Mouse (Mus musculus): ENCODE data around the gene Usp20.
"Not testable (repeated sequence)": the region's sequence is repeated elsewhere in the genome, so short reads cannot be mapped to it uniquely, and the experiment has no call there.

The Usp20 gene

DNA sequence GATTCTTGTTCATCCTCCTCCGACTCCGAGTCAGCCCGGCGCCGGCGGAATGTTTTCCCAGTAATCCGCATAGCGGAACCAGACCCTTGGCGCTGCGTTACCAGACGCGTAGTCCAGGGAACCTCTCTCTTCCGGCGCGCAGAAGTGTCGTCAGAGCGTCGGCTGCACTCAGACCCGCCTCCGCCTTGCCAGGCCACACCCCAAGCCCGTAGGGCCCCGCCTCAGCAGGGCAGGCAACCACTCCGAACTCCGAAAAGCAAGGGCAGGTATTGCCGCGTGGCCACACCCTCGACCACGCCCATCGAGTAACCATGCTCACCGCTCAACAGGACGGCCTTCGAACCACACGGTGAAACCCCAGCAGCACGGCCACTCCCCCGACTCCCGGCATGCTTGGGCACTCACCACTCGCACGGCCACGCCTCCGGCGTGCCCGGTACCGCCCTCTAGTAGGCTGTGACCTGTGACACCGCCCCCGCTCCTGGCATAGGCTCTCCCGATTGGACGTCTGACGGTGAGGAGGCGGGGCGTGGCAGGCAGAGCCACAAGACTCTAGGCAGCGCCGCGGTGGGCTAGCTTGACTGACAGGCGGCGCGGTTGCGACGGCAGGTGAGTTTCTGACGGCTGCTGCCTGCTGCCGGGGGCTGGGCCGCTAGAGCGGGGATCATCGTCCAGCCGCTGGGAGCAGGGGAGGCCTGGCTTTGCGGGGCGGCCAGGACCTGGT, at the start of gene Usp20, which contains the start of gene BC005624:
TSS of gene Usp20 (plus strand) at position 490 of the 724 bp plus-strand sequence.
TSS of gene BC005624 (minus strand) at position 412 of the 724 bp plus-strand sequence.
- peak; percentile 100 for DNase-seq

DNA sequence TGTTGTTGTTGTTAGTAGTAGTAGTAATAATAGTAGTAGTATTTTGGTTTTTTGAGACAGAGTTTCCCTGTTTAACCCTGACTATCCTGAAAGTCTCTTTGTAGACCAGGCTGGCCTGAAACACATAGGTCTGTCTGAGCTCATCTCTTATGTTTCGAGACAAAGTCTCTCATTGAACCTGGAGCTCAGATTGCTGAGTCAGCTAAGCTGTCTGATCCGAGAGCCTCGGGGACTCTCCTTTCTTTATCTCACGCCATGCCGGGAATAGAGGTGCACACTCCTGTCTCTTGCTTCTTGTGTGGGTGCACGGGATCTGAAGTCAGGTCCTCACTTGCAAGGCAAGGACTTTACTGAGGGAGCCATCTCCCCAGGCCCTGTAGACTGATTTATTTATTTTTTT, 49.0 kb upstream of the Usp20 start:
- DNase-seq: no peak

DNA sequence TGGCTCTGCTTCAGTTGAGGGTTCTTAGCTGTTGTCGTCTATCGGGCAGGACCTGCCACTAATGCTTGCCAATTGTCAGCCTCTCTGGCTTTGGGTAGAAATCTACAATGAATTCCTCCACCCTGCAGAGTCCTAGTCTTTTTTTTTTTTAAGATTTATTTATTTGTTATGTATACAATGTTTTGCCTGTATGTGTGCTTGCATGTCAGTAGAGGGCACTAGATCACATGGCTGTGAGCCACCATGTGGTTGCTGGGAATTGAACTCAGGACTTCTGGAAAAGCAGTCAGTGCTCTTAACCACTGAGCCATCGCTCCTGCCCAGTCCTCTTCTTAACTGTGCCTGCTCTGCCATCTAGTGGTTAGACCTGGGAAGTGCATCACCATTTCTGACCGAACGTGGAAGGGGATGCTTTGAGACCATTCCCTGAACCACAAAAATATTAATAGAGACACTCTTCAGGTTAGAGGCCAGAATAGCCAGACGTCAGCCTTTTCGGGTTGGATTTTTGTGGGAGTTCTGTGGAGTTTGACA, 48.1 kb upstream of the Usp20 start:
- peak; percentile 58 to 65 for DNase-seq

DNA sequence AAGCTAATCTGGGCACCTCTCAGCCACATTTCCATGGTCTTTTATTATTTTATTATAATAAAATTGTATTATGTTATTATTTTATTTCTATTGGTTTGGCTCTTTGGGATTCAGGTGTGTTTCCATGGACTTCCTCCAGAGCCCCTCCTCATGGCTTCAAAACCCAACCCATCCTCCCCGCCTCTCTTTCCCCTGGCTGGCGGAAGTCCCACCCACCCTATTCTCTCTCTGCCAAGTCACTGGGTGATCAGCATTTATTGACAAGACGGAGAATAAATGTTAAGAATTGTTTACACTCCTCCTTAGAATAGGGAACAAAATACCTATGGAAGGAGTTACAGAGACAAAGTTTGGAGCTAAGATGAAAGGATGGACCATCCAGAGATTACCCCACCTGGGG, 45.3 kb upstream of the Usp20 start:
- no peak for DNase-seq

- no peak for DNase-seq
These were observed 44.3 kb upstream of the Usp20 start for GRCm38 (mm10) chr2:30937731-30938130.

- DNase-seq: no peak
These were observed 43.5 kb upstream of the Usp20 start for GRCm38 (mm10) chr2:30938574-30938991.

GRCm38 (mm10) chr2:30941586-30941985, 40.5 kb upstream of the Usp20 start:
- no peak for DNase-seq

- not testable (repeated sequence) for DNase-seq
These were observed 40.0 kb upstream of the Usp20 start for GRCm38 (mm10) chr2:30942116-30942515.

DNA sequence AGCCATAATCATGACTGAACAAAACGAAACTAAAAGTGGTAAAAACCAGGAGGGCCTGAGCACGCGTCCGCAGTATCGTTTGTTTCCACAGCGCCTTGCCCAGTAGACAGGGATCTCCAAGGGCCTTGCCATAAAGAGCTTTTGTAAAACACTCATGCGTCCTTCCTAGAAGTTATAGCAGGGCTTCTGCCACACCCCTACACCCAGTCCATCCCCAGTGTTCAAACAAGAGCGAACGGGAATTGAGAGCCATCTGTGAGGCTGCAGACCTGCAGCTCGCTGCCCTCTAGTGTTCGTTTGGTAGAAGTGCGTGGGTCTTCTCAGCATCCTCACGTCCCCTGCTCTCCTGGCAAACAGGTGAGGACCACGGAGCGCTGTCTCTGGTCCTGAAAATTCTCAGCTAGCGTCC, 39.5 kb upstream of the Usp20 start:
- peak; percentile 70 to 73 for DNase-seq

DNA sequence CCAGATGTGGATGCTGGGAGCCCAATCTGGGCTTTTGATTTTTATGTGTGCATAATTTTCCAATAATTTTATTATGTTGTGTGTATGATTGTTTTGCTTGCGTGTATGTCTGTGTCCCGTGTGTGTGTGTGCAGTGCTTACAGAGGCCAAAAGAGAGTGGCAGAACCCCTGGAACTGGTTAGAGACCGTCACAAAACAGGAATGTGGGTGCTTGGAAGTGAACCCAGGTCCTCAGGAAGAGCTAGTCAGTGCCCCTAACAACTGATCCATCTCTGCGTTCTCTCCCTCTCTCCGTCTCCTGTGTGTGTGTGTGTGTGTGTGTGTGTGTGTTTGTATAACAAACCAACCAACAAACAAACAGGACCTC, 29.6 kb upstream of the Usp20 start:
- no peak for DNase-seq

DNA sequence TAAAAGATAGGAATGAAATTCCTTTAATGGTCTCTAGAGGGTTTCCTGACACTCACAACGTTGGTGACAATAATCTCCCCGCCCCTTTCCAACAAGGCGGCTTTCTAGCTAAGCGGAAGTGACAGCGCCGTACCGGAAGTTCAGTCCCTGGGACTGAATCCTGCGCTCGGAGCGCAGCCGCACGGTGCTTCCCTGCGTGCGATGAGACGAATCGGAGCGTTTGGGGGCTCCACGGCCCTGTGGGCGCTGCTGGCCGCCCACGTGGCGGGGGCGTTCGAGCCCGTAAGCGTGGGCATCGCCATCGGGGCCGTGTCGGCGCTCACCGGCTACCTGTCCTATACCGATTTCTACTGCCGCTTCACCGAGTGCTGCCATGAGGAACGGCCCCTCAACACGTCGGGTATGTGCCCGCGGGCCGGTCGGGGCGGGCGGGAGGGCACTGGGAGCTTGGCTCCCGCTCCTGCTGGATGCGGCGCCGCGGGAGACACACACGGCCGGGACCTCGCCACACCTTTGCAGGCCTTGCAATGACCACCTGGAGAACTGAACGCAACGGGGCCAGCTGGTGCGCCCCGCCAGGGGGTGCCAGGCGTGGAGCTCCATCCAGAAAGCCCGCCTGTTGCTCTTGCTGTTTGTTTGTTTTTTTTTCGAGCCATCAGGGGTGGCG, 29.1 kb upstream of the Usp20 start, which contains the start of gene Tor1b:
TSS of gene Tor1b (plus strand) at position 136 of the 667 bp plus-strand sequence.
- peak; percentile 80 to 85 for DNase-seq

- no peak for DNase-seq
These were observed 27.3 kb upstream of the Usp20 start for GRCm38 (mm10) chr2:30954797-30955196.

DNA sequence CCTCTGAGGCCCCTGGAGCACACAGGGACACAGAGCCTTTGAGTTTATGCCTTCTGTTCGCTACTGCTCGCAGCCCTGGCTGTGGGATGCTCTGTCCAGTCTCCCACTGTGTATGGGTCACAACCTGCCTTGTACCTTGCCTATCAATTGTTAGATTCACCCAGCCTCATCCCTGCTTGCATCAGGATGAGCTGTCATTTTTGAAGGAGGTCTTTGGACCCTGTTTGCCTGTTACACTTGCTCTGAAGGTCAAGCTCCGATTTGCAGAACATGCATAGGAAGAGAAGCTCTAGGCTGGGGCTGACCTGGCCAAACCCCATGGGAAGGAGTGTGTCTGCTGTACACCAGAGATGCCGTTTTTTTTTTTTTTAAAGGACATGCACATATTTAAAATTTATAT, 24.6 kb upstream of the Usp20 start:
- DNase-seq: no peak

DNA sequence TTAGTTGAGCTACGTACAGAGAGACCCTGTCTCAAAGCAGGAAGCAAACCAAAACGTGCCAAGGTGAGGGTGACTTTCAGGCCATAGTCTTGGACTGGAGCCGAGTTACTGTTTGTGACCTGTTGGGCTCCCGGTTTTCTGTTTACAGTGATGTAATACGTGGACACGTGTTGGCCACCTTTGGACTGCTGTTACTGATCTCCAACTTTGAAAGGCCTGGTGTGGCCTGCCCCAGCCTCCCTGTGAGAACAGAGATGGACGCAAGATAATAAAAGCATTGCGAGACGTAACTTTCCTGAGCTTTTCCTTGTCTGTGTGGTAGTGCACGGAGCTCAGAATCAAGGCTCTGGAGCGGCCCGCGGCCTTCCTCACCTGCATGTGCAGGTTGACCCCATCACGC, 23.4 kb upstream of the Usp20 start:
- DNase-seq: no peak

GRCm38 (mm10) chr2:30959856-30960255, 22.2 kb upstream of the Usp20 start:
- no peak for DNase-seq

- DNase-seq: no peak
These were observed 19.4 kb upstream of the Usp20 start for GRCm38 (mm10) chr2:30962570-30963254.

GRCm38 (mm10) chr2:30965627-30966026, 16.5 kb upstream of the Usp20 start:
- no peak for DNase-seq

GRCm38 (mm10) chr2:30966826-30967225, 15.3 kb upstream of the Usp20 start:
- peak in 1 of 2 experiments; percentile 6 for DNase-seq

GRCm38 (mm10) chr2:30967352-30968327, 14.4 kb upstream of the Usp20 start, which contains the start of gene Tor1a:
Gene Tor1a (minus strand): TSS chr2:30967933.
- peak; percentile 83 to 88 for DNase-seq

GRCm38 (mm10) chr2:30983024-30983423, 945 bp downstream of the Usp20 start:
- peak in 1 of 2 experiments; percentile 25 for DNase-seq

GRCm38 (mm10) chr2:30985111-30986020, 3.3 kb downstream of the Usp20 start:
- DNase-seq: peak; percentile 33 to 64
